In genomic region chr6:99636801-99637200, GRCm38 (mm10) we compare ENCODE assay signal across 27 mouse cellular contexts. TPM values are rescaled to one million over a fixed set of nuclear protein-coding genes. Genes with fewer than 3 reads are reported as not detected.
A peak's percentile ranks its signal among the peaks of the same experiment; 100 is the strongest.
DNase-seq lines count a peak whose midpoint lies in the region; ATAC-seq and TF ChIP-seq lines count a peak whose summit lies in the region.
"Had no signal": no experiment of that assay in that cellular context is flagged by ENCODE, and none has a peak within 500 bp of the region (broad histone marks: within the 10 kb centered on the region; RNA-seq: fewer than 3 reads in every experiment).

No protein-coding gene starts in this region.

- no peak overlapping the region for H3K27ac ChIP-seq in stomach, postnatal 0 days (replicated peaks)
- H3K27ac ChIP-seq: forebrain, embryonic 15.5 days; heart, adult 2 months; hindbrain, embryonic 15.5 days; layer of hippocampus, adult 2 months; left cerebral cortex, adult 2 months; liver, embryonic 15.5 days had no signal

- no peak overlapping the region for H3K4me2 ChIP-seq in stomach, postnatal 0 days (replicated peaks; ENCODE audit: low read depth)
- H3K4me2 ChIP-seq: forebrain, embryonic 15.5 days; heart, embryonic 12.5 days; hindbrain, embryonic 15.5 days; limb, embryonic 12.5 days; liver, embryonic 15.5 days had no signal

- H3K9ac ChIP-seq in stomach, postnatal 0 days (ENCODE audit: low read length), result no peak overlapping the region
- H3K9ac ChIP-seq: forebrain, embryonic 15.5 days; heart, embryonic 12.5 days; hindbrain, embryonic 15.5 days; limb, embryonic 12.5 days; liver, embryonic 15.5 days had no signal

- no peaks in the 10 kb centered on the region for H3K36me3 ChIP-seq in stomach, postnatal 0 days (ENCODE audit: control insufficient read depth, insufficient read depth, low read length)
- H3K36me3 ChIP-seq: liver, embryonic 15.5 days had no signal

- TF ChIP-seq EP300 in stomach, postnatal 0 days (optimal IDR thresholded peaks at IDR 0.05), result no peak

- intact Hi-C loops in heart, postnatal 14 days (cut with DNase I), result no loop called here

- WGBS in stomach, postnatal 0 days, result 65% methylated on average over 8 of the region's 8 CpGs

- no peaks in the 10 kb centered on the region for H3K27me3 ChIP-seq in stomach, postnatal 0 days (ENCODE audit: control insufficient read depth, insufficient read depth, low read length)
- H3K27me3 ChIP-seq: forebrain, embryonic 15.5 days; heart, embryonic 12.5 days; limb, embryonic 12.5 days; liver, embryonic 15.5 days had no signal

- peak; percentile 63 for DNase-seq in heart, adult 11 months
- no peak for DNase-seq in heart, postnatal 14 days
- DNase-seq in lung, postnatal 36 days, result peak; percentile 51
- no peak for DNase-seq in lung, postnatal 10 days
- peak; percentile 27 for DNase-seq in 416B (ENCODE audit: low read depth)
- no peak for DNase-seq in stomach, postnatal 0 days (ENCODE audit: low spot score)
- DNase-seq in c-Kit-positive CD71-positive TER-119-positive erythroid progenitor cells, embryonic 14.5 days (ENCODE audit: low spot score), result no peak
- DNase-seq: adrenal gland, adult 2 months; adrenal gland, postnatal 36 days; cerebellum, postnatal 10 days; gastrocnemius, postnatal 25 days; heart, adult 2 months; kidney, adult 11 months; kidney, postnatal 36 days had no signal

- no peak overlapping the region for H3K4me3 ChIP-seq in stomach, postnatal 0 days (ENCODE audit: low read depth, low read length)
- H3K4me3 ChIP-seq: erythroblast, embryonic 14.5 days; forebrain, embryonic 15.5 days; heart, adult 2 months; heart, embryonic 12.5 days; hindbrain, embryonic 15.5 days; layer of hippocampus, adult 2 months; left cerebral cortex, adult 2 months; limb, embryonic 12.5 days; liver, embryonic 15.5 days had no signal

- no peaks in the 10 kb centered on the region for H3K4me1 ChIP-seq in stomach, postnatal 0 days (replicated peaks; ENCODE audit: control insufficient read depth, insufficient read depth)
- H3K4me1 ChIP-seq: heart, embryonic 12.5 days; hindbrain, embryonic 15.5 days had no signal

- H3K9me3 ChIP-seq in stomach, postnatal 0 days (ENCODE audit: control insufficient read depth, low read length), result no peaks in the 10 kb centered on the region
- H3K9me3 ChIP-seq: forebrain, embryonic 15.5 days; heart, embryonic 12.5 days; hindbrain, embryonic 15.5 days; limb, embryonic 12.5 days; liver, embryonic 15.5 days had no signal

- TF ChIP-seq CTCF in stomach, postnatal 0 days (IDR thresholded peaks at IDR 0.05; ENCODE audit: low read depth), result no peak

- peak; percentile 58 for ATAC-seq in common myeloid progenitor, adult 5-6 weeks (replicated peaks; ENCODE audit: low read depth, poor library complexity, severe bottlenecking)
- no peak for ATAC-seq in stomach, postnatal 0 days (ENCODE audit: low FRiP score, low TSS enrichment)
- ATAC-seq: forebrain, embryonic 15.5 days; inflammation-experienced regulatory T-cells, adult 6 months; midbrain, embryonic 16.5 days had no signal

RNA-seq across cellular contexts. Expression of gene Eif4e3, which starts 29.8 kb away (rescaled TPM):
- total RNA-seq in heart, postnatal 14 days (2021), result 10 to 100 TPM; 32.5 to 34.2 TPM
- total RNA-seq in common myeloid progenitor, adult 5-6 weeks (2017), result 26.9 and 28.0 TPM in 2 replicates
- polyA plus RNA-seq in stomach, postnatal 0 days (2015; fragmentation: Nextera tagmentation; extraction: Ambion mirVana), result 7.8 and 8.3 TPM in 2 replicates
- polyA plus RNA-seq: erythroblast, embryonic 14.5 days had no signal

RNA-seq across cellular contexts. Expression of gene Gm20696, which starts 29.8 kb away (rescaled TPM):
- 1 to 10 TPM; 2.3 to 3.2 TPM for total RNA-seq in heart, postnatal 14 days (2021)
- 4.0 and 4.3 TPM in 2 replicates for total RNA-seq in common myeloid progenitor, adult 5-6 weeks (2017)
- polyA plus RNA-seq in stomach, postnatal 0 days (2015; fragmentation: Nextera tagmentation; extraction: Ambion mirVana), result 1.4 and 1.8 TPM in 2 replicates
- polyA plus RNA-seq: erythroblast, embryonic 14.5 days had no signal

RNA-seq across cellular contexts. Expression of gene Gpr27, which starts 55.7 kb away (rescaled TPM):
- total RNA-seq in heart, postnatal 14 days (2021), result 1 to 10 TPM; 2.8 to 3.4 TPM
- not detected in 2 replicates for total RNA-seq in common myeloid progenitor, adult 5-6 weeks (2017)
- polyA plus RNA-seq in stomach, postnatal 0 days (2015; fragmentation: Nextera tagmentation; extraction: Ambion mirVana), result 2.5 and 2.9 TPM in 2 replicates
- total RNA-seq: neutrophil, adult 5-6 weeks had no signal
- polyA plus RNA-seq: CD4-positive, CD25-positive, alpha-beta regulatory T cell, adult 4 months; erythroblast, embryonic 14.5 days; inflammation-experienced regulatory T-cells, adult 6 months had no signal

Comparison
In these comparisons a context has a peak if more than half of its experiments do, and no peak if none do; other contexts are left out.
1. DNase-seq: peak in heart, adult 11 months (single experiment), lung, postnatal 36 days (single experiment) and 416B (single experiment); none in heart, postnatal 14 days (0 of 2), lung, postnatal 10 days (single experiment), stomach, postnatal 0 days (single experiment) and c-Kit-positive CD71-positive TER-119-positive erythroid progenitor cells, embryonic 14.5 days (single experiment).